Mouse (Mus musculus) CD4-positive, CD25-positive, alpha-beta regulatory T cell, adult 2 months (primary cell): Measurements from ENCODE around the gene Map2k4.

Source experiments
- DNase-seq: peaks from one replicate; pipeline ENCODE4 v3.0.0-alpha.2; 2012; ENCODE audit warnings: low read depth, low spot score

Map2k4 gene

DNA sequence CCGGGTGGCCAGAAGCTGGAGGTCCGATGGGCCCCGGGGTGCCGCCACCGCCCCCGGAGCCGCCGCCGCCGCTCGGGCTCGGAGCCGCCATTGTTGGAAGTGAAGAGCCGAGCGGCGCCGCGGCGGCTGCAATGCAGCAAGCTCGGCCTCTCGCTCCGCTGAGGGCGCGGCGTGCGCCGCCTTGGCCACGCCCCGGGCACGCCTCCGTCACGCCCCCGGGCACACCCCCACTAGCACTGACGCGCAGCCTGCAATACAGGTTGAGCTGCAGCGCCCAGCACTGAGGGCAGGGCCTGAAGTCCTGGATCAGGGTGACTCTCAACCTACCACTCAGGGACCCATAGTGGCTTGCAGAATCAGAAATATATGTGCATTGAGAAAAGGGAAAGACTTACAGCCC is at the start of gene Map2k4:
Map2k4 (minus strand) TSS at position 144 of the 400 bp plus-strand sequence.
- peak; percentile 98 for DNase-seq

DNA sequence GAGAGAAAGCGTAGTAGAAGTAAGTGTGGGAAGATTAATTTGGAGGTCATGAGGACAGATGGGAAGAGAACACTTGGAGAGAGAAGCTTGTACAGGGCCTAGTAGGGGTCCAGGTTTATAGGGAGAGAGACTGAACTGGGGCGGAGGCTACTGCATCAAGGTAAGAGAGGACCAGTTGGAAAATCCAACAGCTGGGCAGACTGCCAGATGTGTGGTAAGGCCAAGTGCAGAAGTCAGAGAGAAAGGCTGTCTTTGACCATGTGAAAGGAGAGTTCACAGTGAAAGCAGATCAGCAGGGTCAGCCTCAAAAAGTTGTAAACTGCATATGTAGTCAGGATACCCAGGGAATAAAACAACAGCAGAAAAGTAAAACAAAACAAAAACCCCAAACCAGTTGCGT is 36.5 kb upstream of the Map2k4 start:
- DNase-seq = no peak

DNA sequence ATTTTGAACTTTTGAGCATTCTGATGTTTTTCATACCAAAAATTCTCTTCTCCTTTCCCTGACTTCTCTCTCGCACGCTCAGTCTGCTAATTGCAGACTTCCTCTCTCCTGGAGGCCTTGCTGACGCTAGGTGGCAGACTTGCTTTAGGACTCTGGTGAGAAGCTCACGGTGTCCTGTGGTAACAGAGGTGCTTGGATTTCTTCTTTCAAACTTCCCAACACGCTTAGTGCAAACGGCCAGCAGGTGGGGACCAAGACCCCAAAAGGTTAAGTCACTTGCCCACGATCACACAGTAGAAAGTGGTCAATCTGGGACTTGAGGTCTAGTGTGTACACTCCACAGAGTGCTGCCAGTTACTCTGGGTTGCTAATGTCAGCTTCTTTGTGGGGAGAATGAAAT is 32.8 kb upstream of the Map2k4 start:
- DNase-seq = peak; percentile 58

DNA sequence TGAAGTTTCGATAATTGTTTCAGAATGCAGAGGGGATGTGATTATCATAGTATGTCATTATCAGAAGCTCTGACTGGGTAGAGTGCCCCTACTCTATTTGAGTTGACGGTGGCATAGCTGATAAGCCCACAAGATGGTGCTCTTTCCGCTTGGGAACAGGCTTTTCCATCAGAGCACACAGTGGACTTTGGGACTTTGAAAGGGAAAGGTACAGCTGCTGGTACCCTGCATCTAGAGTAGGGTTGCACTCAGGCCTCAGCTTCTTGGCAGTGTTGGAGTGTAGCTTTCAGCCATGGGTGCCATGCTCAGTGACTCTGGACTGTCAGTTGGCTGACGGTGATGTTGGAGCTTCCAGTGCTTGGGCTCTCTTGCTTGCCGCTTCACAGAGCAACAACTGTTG is 32.2 kb upstream of the Map2k4 start:
- DNase-seq = no peak

DNA sequence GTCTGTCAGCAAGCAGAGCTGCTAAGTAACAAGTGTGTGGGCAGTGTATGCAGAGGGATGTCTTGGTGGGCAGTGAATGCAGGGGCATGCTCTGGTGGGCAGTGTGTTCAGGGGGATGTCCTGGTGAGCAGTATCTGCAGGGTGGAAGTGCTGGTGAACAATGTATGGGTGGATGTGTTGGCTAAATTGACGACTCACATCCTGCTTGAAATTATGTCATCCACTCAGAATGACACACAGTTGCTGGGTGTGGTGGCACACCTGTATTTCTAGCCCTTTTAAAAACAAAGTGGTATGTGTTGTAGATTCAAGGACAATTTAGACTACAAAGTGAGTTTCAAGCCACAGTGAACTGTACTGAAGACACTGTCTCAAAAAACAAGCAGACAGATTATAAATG is 30.1 kb upstream of the Map2k4 start:
- DNase-seq = no peak

DNA sequence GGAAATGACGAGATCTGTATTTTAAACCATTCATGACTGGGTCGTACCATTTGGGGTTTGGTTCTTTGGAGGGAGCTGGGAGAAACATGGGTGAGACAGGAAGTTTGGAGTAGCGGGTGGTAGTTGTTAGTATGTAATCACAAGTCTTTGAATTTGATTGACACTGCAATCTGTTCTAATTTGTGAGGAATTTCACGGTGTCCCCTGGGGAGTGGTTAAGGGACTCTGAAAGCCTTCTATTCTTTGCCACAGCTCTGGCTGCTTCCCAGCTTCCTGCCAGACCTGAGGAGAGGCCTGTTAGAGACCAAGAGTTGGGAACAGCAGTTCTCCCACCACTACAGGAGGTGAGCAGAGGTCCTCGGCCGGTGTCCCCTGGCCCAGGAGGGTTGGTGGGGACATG is 28.1 kb upstream of the Map2k4 start:
- DNase-seq = no peak

DNA sequence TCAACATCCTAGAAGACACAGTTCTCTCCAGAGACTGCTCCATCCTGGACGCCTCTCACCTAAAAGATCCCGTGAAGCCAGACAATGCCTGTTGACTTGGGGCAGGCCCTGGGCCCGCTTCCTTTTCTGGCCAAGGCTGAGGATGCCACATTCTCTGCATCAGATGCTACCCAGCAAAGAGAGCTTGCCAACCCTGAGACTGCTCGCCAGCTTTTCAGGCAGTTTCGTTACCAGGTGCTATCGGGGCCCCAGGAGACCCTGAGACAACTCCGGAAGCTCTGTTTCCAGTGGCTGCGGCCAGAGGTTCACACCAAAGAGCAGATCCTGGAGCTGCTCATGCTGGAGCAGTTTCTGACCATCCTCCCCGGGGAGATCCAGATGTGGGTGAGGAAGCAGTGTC is 26.3 kb upstream of the Map2k4 start:
- no peak for DNase-seq

DNA sequence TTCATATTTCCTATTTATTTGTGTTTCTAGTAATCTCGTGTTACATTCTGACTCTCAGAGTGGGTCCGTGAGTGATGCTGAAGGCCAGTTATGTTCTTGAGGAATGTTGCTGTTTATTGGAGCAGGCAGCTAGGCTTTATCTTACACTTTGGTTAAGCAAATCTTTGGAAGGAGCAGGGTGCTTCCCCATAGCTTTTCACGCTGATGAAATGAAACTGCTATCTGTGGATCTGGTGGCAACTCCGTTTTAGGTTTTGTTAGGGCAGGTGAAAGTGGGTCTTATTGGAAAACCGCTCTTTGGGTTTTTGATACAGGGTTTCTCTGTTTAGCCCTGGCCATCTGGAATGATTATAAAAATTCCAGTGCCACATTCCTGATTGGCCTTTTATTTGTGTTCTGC is 24.0 kb upstream of the Map2k4 start:
- DNase-seq = no peak

DNA sequence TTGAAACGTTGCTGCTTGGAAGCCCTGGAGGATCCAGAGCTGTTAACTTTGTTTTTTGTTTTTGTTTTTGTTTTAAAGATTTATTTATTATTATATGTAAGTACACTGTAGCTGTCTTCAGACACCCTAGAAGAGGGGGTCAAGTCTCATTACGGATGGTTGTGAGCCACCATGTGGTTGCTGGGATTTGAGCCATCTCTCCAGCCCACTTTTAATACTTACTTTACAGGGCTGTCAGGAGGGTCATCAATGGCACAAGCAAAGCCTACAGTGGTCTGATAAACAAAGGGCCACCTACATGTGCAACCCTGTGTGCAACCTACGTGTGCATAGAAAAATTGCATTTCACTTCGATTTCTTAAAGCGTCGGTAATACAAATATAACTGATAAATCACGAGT is 19.5 kb upstream of the Map2k4 start:
- no peak for DNase-seq

DNA sequence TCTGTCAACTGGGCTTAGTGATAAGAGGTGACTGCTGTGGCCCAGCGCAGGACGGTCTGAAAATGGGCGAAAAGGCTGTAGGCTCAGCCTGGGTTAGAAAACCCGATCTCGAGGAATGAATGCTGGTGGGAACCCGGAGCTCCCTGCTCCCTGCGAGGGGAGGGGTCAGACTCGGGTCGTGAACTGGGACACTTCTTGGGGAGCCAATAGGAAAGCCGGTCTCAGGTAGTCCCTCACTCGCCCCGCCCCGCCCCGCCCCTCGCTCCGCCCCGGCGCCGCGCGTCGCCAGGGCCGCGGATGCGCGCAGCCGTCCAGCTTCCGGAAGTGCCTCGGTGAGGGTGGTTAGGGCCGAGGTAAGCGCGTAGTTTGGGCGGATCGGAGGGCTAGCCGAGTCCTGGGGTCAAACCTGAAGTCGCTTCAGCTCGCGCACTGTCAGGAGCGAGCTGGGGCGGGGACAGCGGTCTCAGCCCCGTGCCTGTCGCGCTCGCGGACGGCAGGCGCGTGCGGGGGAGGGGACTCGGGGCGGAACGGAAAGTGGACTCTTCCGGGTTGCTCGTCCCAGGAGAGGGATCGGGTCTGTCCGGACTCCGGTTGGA is 18.9 kb upstream of the Map2k4 start, which contains the start of gene Zkscan6:
Zkscan6 (plus strand) TSS at position 267 of the 596 bp plus-strand sequence.
- DNase-seq = peak; percentile 95

DNA sequence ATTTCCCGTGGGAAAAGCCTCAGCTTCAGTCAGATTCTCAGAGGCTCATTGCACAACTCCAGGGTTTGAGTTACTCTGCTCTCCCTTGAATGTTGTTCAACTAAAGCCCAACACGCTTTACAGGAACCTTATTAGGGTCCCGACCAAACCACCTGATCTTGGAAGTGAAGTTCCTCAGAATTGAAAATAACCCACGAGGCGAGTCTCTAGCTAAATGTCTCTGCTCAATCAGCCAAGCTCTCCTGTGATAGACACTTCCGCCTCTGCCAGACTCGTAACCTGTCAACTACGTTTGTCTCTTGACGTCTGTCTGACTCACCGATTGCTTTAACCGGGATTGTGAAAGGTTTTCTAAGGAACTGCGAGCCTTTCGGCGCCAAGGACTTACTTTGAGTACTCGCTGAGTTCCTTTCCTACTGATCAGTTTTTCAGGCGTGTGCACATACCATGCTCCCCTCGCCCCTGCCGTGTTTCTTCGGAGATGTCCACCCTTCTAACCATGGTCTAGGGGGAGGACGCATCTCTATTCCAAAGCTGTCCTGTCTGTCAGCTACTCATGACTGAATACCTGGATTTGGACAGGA is 18.3 kb upstream of the Map2k4 start:
- DNase-seq = peak; percentile 75

DNA sequence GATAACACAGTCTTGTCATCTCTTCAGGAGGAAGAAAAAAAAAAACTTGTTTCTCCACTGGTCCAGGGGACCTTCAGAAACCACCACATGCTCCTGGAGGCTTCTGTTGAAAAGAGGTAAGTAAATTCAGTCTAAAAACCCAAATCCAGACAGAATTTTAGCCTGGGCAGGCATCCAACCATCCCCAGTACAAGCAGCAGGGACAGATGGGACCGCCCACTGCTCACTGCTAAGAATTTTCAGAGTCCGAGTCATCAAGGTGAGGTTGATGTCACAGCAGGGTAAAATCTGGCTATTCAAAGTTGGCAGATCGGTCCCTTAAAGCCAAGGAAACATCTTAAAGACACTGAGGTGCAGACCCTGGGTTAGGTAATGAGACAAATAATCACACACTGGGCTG is 13.8 kb upstream of the Map2k4 start:
- DNase-seq = no peak

DNA sequence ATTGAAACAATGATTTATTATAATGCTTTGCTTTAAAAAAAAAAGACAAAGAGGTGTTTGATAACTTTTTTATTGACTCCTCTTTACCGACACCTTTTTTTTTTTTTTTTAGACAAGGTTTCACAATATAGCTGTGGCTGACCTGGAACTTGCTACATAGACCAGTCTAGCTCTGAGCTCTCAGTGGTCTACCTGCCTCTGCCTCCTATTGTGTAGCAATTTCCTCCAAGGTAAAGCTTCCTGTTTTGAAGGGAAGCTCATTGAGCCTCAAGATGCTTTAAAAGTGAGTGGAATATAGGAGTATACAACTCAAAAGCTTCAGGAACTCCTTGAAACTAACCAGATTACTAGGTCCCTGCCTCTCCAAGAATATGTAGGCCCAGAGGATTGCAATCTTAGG is 7.8 kb upstream of the Map2k4 start:
- no peak for DNase-seq

DNA sequence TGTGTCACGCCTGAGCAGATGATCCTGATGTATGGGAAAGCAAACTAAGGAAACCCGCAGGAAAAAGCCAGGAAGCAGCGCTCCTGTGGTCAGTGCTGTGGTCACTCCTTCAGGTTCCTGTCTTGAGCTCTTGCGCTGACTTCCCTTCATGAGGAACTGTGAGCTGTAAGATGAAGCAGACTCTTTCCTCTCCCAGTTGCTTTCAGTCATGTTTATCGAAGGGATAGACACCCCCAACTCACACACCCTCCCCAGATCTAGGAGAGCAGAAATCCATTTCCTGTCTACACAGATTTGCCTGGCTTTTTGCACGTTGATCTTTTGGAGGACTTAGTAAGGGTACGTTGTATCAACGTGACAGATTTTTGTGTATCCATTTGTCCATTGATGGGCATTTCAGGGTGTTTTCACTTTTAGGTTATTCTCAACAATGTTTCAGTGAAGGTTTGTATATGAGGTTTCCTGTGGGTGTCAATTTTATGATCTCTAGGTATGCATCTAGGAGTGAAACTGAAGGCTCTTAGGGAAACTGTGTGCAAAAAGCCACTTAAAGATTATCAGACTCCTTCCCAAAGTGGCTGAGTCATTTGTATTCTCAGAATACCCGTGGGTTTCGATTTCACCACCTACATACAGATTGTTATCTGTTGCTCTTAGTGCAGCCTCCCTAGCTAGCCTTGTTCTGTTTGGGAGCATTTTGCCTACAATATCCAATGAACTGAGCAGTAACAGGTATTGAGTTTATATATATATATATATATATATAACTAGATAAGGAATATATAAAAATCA is 6.5 kb upstream of the Map2k4 start:
- peak; percentile 66 for DNase-seq

DNA sequence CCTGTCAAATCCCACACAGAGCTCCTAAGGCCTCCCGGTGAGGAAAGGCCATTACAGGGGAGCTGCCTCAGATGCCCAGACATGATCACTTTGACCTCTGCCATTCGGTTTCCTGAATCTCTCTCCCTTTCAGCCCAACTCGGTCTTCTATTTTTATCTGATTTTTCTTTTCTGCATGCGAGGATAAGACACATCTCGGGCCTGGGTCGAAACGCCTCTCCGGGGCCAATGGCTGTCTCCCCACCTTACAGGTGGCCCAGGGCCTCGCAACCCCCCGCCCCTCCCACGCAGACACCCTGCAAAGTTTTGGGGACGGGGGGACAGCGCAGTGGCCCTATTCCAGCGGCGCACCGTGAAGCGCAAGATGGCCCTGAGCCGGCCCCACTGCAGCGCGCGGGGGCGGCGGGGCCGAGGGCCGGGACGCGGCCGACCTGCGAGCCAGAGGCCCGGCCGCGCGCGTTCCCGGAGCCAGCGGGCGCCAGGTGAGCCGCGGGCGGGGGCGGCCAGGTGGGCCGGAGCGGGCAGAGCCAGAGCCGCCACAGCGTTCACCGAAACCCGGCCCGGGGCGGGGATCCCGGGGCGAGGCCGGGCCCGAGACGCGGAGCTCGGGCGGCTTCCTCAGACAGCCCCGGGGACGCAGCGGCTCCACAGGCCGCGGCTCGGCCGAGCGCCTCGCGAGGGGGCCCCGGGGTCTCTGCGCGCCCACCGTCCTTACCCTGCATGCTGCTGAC is 511 bp downstream of the Map2k4 start:
- DNase-seq = no peak

DNA sequence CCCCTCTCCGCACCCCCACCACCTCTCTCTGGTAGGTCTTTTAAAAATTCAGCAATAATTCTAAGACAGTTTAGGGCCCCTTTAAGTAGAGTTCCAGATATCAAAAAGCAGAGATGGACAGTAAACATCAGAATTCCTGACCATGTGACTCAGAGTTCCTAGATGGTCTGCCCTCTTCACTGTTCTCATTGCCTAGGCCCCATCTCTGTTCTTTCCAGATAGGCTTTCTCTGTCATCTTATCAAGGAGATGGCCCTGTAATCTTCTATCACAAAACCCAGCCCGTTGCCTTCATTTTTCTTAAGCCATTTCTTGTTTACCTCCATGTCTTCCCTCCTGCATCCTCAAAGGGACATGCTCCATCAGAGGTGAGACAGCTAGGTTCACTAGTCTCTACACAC is 1.9 kb downstream of the Map2k4 start:
- DNase-seq = no peak

DNA sequence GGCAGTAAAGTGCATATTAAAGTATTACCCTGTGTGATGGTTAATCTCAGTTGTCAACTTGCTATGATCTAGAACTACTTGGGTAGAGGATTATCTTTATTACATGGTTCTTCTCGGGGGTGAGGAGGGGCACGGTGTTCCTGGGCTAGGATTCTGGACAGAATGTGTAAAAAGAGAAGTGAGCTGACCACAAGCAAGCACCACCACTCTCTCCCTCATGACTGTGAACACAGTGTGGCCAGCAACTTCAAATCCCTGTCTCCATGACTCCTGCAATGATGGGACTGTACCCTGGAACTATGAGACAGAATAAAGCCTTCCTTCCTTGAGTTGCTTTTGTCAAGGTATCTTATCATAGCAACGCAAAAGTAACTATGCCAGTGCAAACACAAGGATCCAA is 6.5 kb downstream of the Map2k4 start:
- no peak for DNase-seq

DNA sequence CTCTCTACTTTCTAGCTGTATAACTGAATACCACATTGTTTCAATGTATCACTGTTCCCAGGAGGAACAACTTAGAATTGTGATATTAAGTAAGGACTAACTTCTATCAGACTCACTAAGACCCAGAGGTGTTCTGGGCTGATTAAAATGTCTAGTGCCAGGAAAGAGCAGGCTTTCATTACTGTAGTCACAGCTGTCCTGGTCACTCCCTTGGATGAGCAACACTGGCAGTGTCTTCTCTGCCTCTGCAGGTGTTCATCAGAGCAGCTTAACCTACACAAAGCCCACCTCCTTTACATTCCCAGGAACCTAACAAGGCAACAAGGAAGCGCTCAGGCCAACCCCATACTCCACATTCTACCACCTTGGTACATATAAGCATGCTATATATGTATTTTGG is 8.5 kb downstream of the Map2k4 start:
- no peak for DNase-seq

DNA sequence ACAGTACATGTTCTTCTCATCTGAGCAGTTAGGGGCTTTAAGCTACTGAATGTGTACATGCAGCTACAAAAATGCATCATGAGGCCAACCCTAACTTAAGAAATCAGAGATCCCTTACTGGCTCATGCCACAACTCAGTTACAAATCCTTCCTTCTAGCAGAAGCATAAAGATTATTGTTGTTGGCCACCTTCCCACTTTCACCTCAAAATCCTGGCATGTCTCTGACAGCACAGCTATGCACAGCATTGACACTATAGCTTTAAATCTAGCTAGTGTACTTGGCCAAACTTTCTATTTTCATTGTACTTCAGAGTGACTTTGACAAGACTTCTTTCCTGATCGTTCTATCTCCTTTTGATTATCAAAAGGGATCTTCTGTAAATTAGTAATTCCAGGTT is 9.0 kb downstream of the Map2k4 start:
- DNase-seq = no peak

DNA sequence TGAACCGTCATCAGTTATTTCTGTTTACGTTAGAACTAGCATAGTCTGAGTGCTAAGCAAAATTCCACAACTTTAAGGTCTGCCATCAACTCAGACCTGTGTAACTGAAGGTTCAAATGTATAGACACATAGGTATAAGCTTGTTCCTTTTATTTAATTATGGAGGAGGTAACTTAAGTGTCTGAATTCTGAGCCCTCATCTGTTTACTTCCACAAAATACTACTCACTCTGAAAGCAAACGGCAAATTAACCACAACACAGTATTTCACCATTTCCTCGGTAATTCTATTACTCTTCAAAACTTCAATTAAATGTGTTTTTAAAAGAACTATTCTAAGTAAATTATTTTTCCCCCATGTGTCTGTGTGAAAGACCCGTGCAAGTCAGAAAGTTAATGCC is 10.3 kb downstream of the Map2k4 start:
- DNase-seq = no peak

DNA sequence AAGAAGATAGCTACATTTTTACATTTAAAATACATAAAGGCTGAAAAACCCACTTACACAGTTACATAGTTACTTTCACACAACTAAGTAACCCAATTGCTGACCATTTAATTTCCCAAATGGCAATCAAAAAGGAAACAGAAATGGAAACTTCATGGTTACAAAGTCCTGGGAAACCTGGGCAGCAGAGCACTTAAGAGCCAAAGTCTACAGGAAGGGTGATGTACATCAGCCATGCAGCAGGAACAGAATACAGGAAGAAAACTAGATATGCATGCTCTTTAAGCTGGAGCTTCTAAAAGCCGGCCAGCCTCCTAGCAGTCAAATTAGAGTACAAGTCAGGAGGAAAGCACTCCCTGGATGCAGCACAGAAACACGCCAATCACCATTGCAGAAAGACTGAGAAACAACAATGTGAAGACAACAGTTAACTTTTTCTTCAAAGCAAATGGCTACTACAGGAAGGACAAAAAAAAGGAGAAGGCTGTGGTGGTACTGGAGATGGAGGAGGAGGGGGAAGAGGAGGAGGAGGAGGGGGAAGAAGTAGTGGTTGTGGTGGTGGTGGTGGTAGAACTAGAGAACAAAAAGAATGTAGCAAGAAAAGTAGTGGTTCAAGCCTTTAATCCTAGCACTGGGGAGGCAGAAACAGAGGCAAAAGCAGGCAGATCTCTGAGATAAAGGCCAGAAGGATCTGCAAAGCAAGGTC is 11.0 kb downstream of the Map2k4 start:
- no peak for DNase-seq
